Comparison of ENCODE assay signal across 8 mouse cellular contexts in genomic region chr6:142779045-142779811, GRCm38 (mm10). TPM values are rescaled to one million over a fixed set of nuclear protein-coding genes. Genes with fewer than 3 reads are reported as not detected.
DNase-seq lines count a peak whose midpoint lies in the region; ATAC-seq and TF ChIP-seq lines count a peak whose summit lies in the region.

No protein-coding gene starts in this region.

- 0 out of 2 replicates have a peak overlapping the region, but pooled peaks have one; percentile 13 for H3K4me2 ChIP-seq in heart, postnatal 0 days (ENCODE audit: low read depth, low read length)
- no peak overlapping the region for H3K4me2 ChIP-seq in lung, embryonic 14.5 days

- DNase-seq in spleen, postnatal 36 days (ENCODE audit: low spot score in 2 of 2) = peak; percentile 35 to 54
- no peak for DNase-seq in spleen, adult 12 weeks (ENCODE audit: low spot score)
- peak; percentile 78 to 79 for DNase-seq in cerebellum, postnatal 14 days
- peak; percentile 43 for DNase-seq in heart, postnatal 0 days (ENCODE audit: low spot score)
- DNase-seq in kidney, postnatal 10 days = peak; percentile 71
- DNase-seq in lung, embryonic 14.5 days = peak; percentile 80
- DNase-seq in MN1 (ENCODE audit: low spot score) = no peak

- no peak overlapping the region for H3K9ac ChIP-seq in heart, postnatal 0 days (replicated peaks; ENCODE audit: low read depth, low read length)
- H3K9ac ChIP-seq in lung, embryonic 14.5 days = no peak overlapping the region

- H3K27me3 ChIP-seq in heart, postnatal 0 days (ENCODE audit: control insufficient read depth, insufficient read depth, low read length) = no peaks in the 10 kb centered on the region
- no peaks in the 10 kb centered on the region for H3K27me3 ChIP-seq in lung, embryonic 14.5 days (ENCODE audit: insufficient read depth, low read length)

- whole genome bisulfite sequencing in heart, postnatal 0 days = 39% methylated on average over 11 of the region's 11 CpGs
- 43% methylated on average over 11 of the region's 11 CpGs for WGBS in lung, embryonic 14.5 days

- TF ChIP-seq CTCF in heart, postnatal 0 days (IDR thresholded peaks at IDR 0.05; ENCODE audit: low read depth) = peak; percentile 63
- peak; percentile 71 for TF ChIP-seq CTCF in lung, embryonic 14.5 days (IDR thresholded peaks at IDR 0.05; ENCODE audit: low read depth)

- no peak overlapping the region for H3K27ac ChIP-seq in heart, postnatal 0 days (ENCODE audit: low read depth)
- no peak overlapping the region for H3K27ac ChIP-seq in lung, embryonic 14.5 days (ENCODE audit: low read depth)

- peaks cover 11% of the 10 kb centered on the region; the same call in 1 of the 2 replicates for H3K36me3 ChIP-seq in heart, postnatal 0 days (replicated peaks; ENCODE audit: control insufficient read depth, insufficient read depth, low read length)
- H3K36me3 ChIP-seq in lung, embryonic 14.5 days (ENCODE audit: insufficient read depth) = 0 out of 2 replicates have a peak, but pooled peaks cover 2% of the 10 kb centered on the region

- H3K9me3 ChIP-seq in heart, postnatal 0 days (replicated peaks; ENCODE audit: control insufficient read depth, low read length) = no peaks in the 10 kb centered on the region
- H3K9me3 ChIP-seq in lung, embryonic 14.5 days (ENCODE audit: low read depth, low read length) = no peaks in the 10 kb centered on the region

- no peak overlapping the region for H3K4me3 ChIP-seq in heart, postnatal 0 days (ENCODE audit: low read depth, low read length)
- no peak overlapping the region for H3K4me3 ChIP-seq in lung, embryonic 14.5 days (ENCODE audit: low read depth, low read length)

- no peak for TF ChIP-seq EP300 in heart, postnatal 0 days (IDR thresholded peaks at IDR 0.05; ENCODE audit: low read depth)

- ATAC-seq in heart, postnatal 0 days (ENCODE audit: insufficient read depth, low read depth) = peak; percentile 63
- peak; percentile 62; the same call in 1 of the 2 replicates for ATAC-seq in lung, embryonic 14.5 days (ENCODE audit: insufficient read depth)
- peak; percentile 48; the same call in 1 of the 2 replicates for ATAC-seq in neutrophil, adult 5-6 weeks (ENCODE audit: extremely low read depth, insufficient number of reproducible peaks, low FRiP score, poor library complexity, severe bottlenecking)

- no peaks in the 10 kb centered on the region for H3K4me1 ChIP-seq in heart, postnatal 0 days (ENCODE audit: control insufficient read depth, insufficient read depth)
- H3K4me1 ChIP-seq in lung, embryonic 14.5 days (ENCODE audit: insufficient read depth) = no peaks in the 10 kb centered on the region

RNA-seq across cellular contexts. Expression of gene Cmas, which starts 22.7 kb away (rescaled TPM):
- 26.0 and 30.0 TPM in 2 replicates for total RNA-seq in heart, postnatal 0 days (2014; rRNA removed; ENCODE audit: low replicate concordance)
- polyA plus RNA-seq in heart, postnatal 0 days (2015; fragmentation: Nextera tagmentation; extraction: Ambion mirVana) = 47.5 and 48.0 TPM in 2 replicates
- polyA plus RNA-seq in lung, embryonic 14.5 days (2014; fragmentation: Nextera tagmentation; extraction: Ambion mirVana) = 71.1 and 71.8 TPM in 2 replicates
- total RNA-seq in neutrophil, adult 5-6 weeks (2017) = 38.9 and 42.4 TPM in 2 replicates

RNA-seq across cellular contexts. Expression of gene Sult6b2, which starts 25.1 kb away (rescaled TPM):
- not detected in 2 replicates for total RNA-seq in heart, postnatal 0 days (2014; rRNA removed; ENCODE audit: low replicate concordance)
- not detected in 2 replicates for polyA plus RNA-seq in heart, postnatal 0 days (2015; fragmentation: Nextera tagmentation; extraction: Ambion mirVana)
- polyA plus RNA-seq in lung, embryonic 14.5 days (2014; fragmentation: Nextera tagmentation; extraction: Ambion mirVana) = not detected in 2 replicates
- total RNA-seq in neutrophil, adult 5-6 weeks (2017) = not detected in 2 replicates

Comparison
In these comparisons a context has a peak if more than half of its experiments do, and no peak if none do; other contexts are left out.
1. DNase-seq: peak in spleen, postnatal 36 days (2 of 2), cerebellum, postnatal 14 days (2 of 2), heart, postnatal 0 days (single experiment), kidney, postnatal 10 days (single experiment) and lung, embryonic 14.5 days (single experiment); none in spleen, adult 12 weeks (single experiment) and MN1 (single experiment).
2. Peak in every context shown above with its lines, with median percentiles within 50 percentile points of each other: ATAC-seq.